Mouse (Mus musculus): ENCODE data around the gene Rai14. TPM values are rescaled to one million over a fixed set of nuclear protein-coding genes. Genes with fewer than 3 reads are reported as not detected.

Rai14 gene
- total RNA-seq, 2 experiments from 2014 or later, result 15.1 to 15.9 TPM

Other genes starting within 250 kb of the Rai14 start
- 10 to 100 TPM; 20.1 to 21.6 TPM for gene Dnajc21, start 244.1 kb downstream of the Rai14 start, total RNA-seq (2021)
- 10 to 100 TPM; 32.5 to 36.3 TPM for gene Brix1, start 228.7 kb downstream of the Rai14 start, total RNA-seq (2021)
- 1 to 10 TPM; 7.5 to 9.4 TPM for gene Rad1, start 228.6 kb downstream of the Rai14 start, total RNA-seq (2021)
- gene Ttc23l, start 156.0 kb downstream of the Rai14 start, total RNA-seq (2021), result not detected
- gene C1qtnf3, start 237.7 kb upstream of the Rai14 start, total RNA-seq (2021), result 1 to 10 TPM in 1 of 2 experiments, under 1 TPM in 1; 0.62 to 1.2 TPM